Mouse (Mus musculus) midbrain, embryonic 12.5 days (tissue): Measurements from ENCODE around the gene Cisd3. TPM values are rescaled to one million over a fixed set of nuclear protein-coding genes. Genes with fewer than 3 reads are reported as not detected.
"Not testable (repeated sequence)": the region's sequence is repeated elsewhere in the genome, so short reads cannot be mapped to it uniquely, and the experiment has no call there.

Source experiments
- ATAC-seq: fragments of 200-750 bp; cut with Nextera tagmentation; 2 replicates; pipeline ENCODE4 v1.8.0; 2017; ENCODE audit warnings: low read depth, moderate TSS enrichment, moderate library complexity; ENCODE audit not compliant: low FRiP score
- H3K27ac ChIP-seq: fragments of 300-500 bp; sonication (generic); replicated peaks from 2 replicates; pipeline ENCODE4 v1.5.1; 2016; ENCODE audit warnings: mild to moderate bottlenecking
- H3K27me3 ChIP-seq: fragments of 300-500 bp; sonication (generic); 2 replicates; pipeline ENCODE4 v1.6.1; 2016; ENCODE audit warnings: mild to moderate bottlenecking
- H3K36me3 ChIP-seq: fragments of 300-500 bp; sonication (generic); 2 replicates; pipeline ENCODE4 v1.6.1; 2016
- H3K4me1 ChIP-seq: fragments of 300-500 bp; sonication (generic); 2 replicates; pipeline ENCODE4 v1.6.1; 2016
- H3K4me2 ChIP-seq: fragments of 300-500 bp; sonication (generic); replicated peaks from 2 replicates; pipeline ENCODE4 v1.6.1; 2016; ENCODE audit warnings: mild to moderate bottlenecking, moderate library complexity
- H3K4me3 ChIP-seq: fragments of 300-500 bp; sonication (generic); 2 replicates; pipeline ENCODE4 v1.5.1; 2016; ENCODE audit warnings: mild to moderate bottlenecking
- H3K9ac ChIP-seq: fragments of 300-500 bp; sonication (generic); replicated peaks from 2 replicates; pipeline ENCODE4 v1.6.1; 2016; ENCODE audit warnings: mild to moderate bottlenecking, moderate library complexity
- H3K9me3 ChIP-seq: fragments of 300-500 bp; sonication (generic); 2 replicates; pipeline ENCODE4 v1.6.1; 2016; ENCODE audit warnings: mild to moderate bottlenecking
- WGBS: fragments of 180-500 bp; shearing (Covaris S2); methylation state at CpG from one replicate; pipeline ENCODE4 v1.1.7; 2016; 5-methylcytosine and 5-hydroxymethylcytosine counted together
- polyA plus RNA-seq: library from polyadenylated mRNA; unstranded; fragments of >200 nt; fragmentation: Nextera tagmentation; extraction: Ambion mirVana; gene quantifications from 2 replicates; pipeline ENCODE4 v1.2.1, GENCODE M21; 2016

The Cisd3 gene
- polyA plus RNA-seq, 1 experiment from 2014 or later, result 12.4 TPM

- ATAC-seq, result no peak
- WGBS, result 90% methylated on average over 26 of the region's 26 CpGs
- H3K4me2 ChIP-seq, result no peak overlapping the region
- no peaks in the 10 kb centered on the region for H3K27me3 ChIP-seq
- no peak overlapping the region for H3K4me3 ChIP-seq
- H3K36me3 ChIP-seq, result peaks cover 83% of the 10 kb centered on the region
- H3K4me1 ChIP-seq, result no peaks in the 10 kb centered on the region
- H3K9ac ChIP-seq, result no peak overlapping the region
- H3K27ac ChIP-seq, result no peak overlapping the region
- H3K9me3 ChIP-seq, result peaks cover 6% of the 10 kb centered on the region; the same call in 1 of the 2 replicates
These were observed 32.0 kb downstream of the Cisd3 start for GRCm38 (mm10) chr11:97717369-97718280.

- Histone ChIP-seq H3K9ac (no peak overlapping the region), H3K27me3 (no peaks in the 10 kb centered on the region), H3K36me3 (peaks cover 82% of the 10 kb centered on the region), H3K4me2 (no peak overlapping the region), H3K27ac (no peak overlapping the region), H3K9me3 (peaks cover 6% of the 10 kb centered on the region; the same call in 1 of the 2 replicates), H3K4me3 (no peak overlapping the region), H3K4me1 (no peaks in the 10 kb centered on the region)
- no peak for ATAC-seq
- 89% methylated on average over 15 of the region's 15 CpGs for WGBS
These were observed 32.7 kb downstream of the Cisd3 start for GRCm38 (mm10) chr11:97718281-97718860.

GRCm38 (mm10) chr11:97719041-97719440, 33.4 kb downstream of the Cisd3 start:
- H3K36me3 ChIP-seq, result peaks cover 81% of the 10 kb centered on the region
- ATAC-seq, result no peak
- WGBS, result 89% methylated on average over 4 of the region's 4 CpGs
- H3K4me2 ChIP-seq, result no peak overlapping the region
- peaks cover 6% of the 10 kb centered on the region; the same call in 1 of the 2 replicates for H3K9me3 ChIP-seq
- no peak overlapping the region for H3K4me3 ChIP-seq
- no peaks in the 10 kb centered on the region for H3K27me3 ChIP-seq
- H3K27ac ChIP-seq, result no peak overlapping the region
- no peaks in the 10 kb centered on the region for H3K4me1 ChIP-seq
- no peak overlapping the region for H3K9ac ChIP-seq

- Histone ChIP-seq H3K9me3 (peaks cover 6% of the 10 kb centered on the region; the same call in 1 of the 2 replicates), H3K27ac (no peak overlapping the region), H3K4me1 (no peaks in the 10 kb centered on the region), H3K4me2 (no peak overlapping the region), H3K27me3 (no peaks in the 10 kb centered on the region), H3K9ac (no peak overlapping the region), H3K4me3 (no peak overlapping the region), H3K36me3 (peaks cover 92% of the 10 kb centered on the region)
- no peak for ATAC-seq
- WGBS, result 96% methylated on average over 4 of the region's 4 CpGs
These were observed 35.7 kb downstream of the Cisd3 start for GRCm38 (mm10) chr11:97721338-97721737.

- Histone ChIP-seq H3K9me3 (peaks cover 6% of the 10 kb centered on the region; the same call in 1 of the 2 replicates), H3K27me3 (no peaks in the 10 kb centered on the region), H3K4me1 (no peaks in the 10 kb centered on the region), H3K36me3 (peaks cover 97% of the 10 kb centered on the region), H3K9ac (no peak overlapping the region), H3K27ac (no peak overlapping the region), H3K4me3 (no peak overlapping the region), H3K4me2 (no peak overlapping the region)
- no peak for ATAC-seq
- WGBS, result 91% methylated on average over 7 of the region's 7 CpGs
These were observed 38.1 kb downstream of the Cisd3 start for GRCm38 (mm10) chr11:97723709-97724108.

- H3K9me3 ChIP-seq, result no peaks in the 10 kb centered on the region
These were observed 42.7 kb downstream of the Cisd3 start for GRCm38 (mm10) chr11:97728311-97728710.

GRCm38 (mm10) chr11:97728730-97729129, 43.1 kb downstream of the Cisd3 start:
- Histone ChIP-seq H3K4me2 (no peak overlapping the region), H3K9me3 (no peaks in the 10 kb centered on the region), H3K4me1 (no peaks in the 10 kb centered on the region), H3K9ac (no peak overlapping the region), H3K4me3 (no peak overlapping the region), H3K27me3 (no peaks in the 10 kb centered on the region), H3K27ac (no peak overlapping the region), H3K36me3 (peaks cover 80% of the 10 kb centered on the region)
- WGBS, result 84% methylated on average over 7 of the region's 7 CpGs
- ATAC-seq, result no peak

More at GRCm38 (mm10) chr11:97728311-97728710, 42.7 kb downstream of the Cisd3 start:
- Histone ChIP-seq H3K4me2 (no peak overlapping the region), H3K36me3 (peaks cover 84% of the 10 kb centered on the region), H3K27me3 (no peaks in the 10 kb centered on the region), H3K9ac (no peak overlapping the region), H3K4me3 (no peak overlapping the region), H3K4me1 (no peaks in the 10 kb centered on the region), H3K27ac (no peak overlapping the region)
- 88% methylated on average over 7 of the region's 7 CpGs for WGBS
- ATAC-seq, result no peak

- no peak overlapping the region for H3K9ac ChIP-seq
- WGBS, result 56% methylated on average over 10 of the region's 10 CpGs
- H3K27me3 ChIP-seq, result no peaks in the 10 kb centered on the region
- H3K36me3 ChIP-seq, result peaks cover 32% of the 10 kb centered on the region
- H3K4me1 ChIP-seq, result no peaks in the 10 kb centered on the region
- no peak for ATAC-seq
- H3K9me3 ChIP-seq, result no peaks in the 10 kb centered on the region
- no peak overlapping the region for H3K4me3 ChIP-seq
- no peak overlapping the region for H3K4me2 ChIP-seq
- no peak overlapping the region for H3K27ac ChIP-seq
These were observed 48.1 kb downstream of the Cisd3 start for GRCm38 (mm10) chr11:97733689-97734088.

- not testable (repeated sequence) for H3K9ac ChIP-seq, H3K4me3 ChIP-seq, H3K27me3 ChIP-seq, ATAC-seq, H3K4me1 ChIP-seq, H3K27ac ChIP-seq, H3K4me2 ChIP-seq, H3K9me3 ChIP-seq
- 89% methylated on average over 5 of the region's 5 CpGs for WGBS
- peaks cover 21% of the 10 kb centered on the region for H3K36me3 ChIP-seq
These were observed 49.2 kb downstream of the Cisd3 start for GRCm38 (mm10) chr11:97734810-97735209.

GRCm38 (mm10) chr11:97736645-97737044, 51.0 kb downstream of the Cisd3 start:
- no peak for ATAC-seq
- H3K36me3 ChIP-seq, result peaks cover 6% of the 10 kb centered on the region; the same call in 1 of the 2 replicates
- no peak overlapping the region for H3K4me2 ChIP-seq
- no peaks in the 10 kb centered on the region for H3K9me3 ChIP-seq
- H3K27ac ChIP-seq, result no peak overlapping the region
- H3K27me3 ChIP-seq, result no peaks in the 10 kb centered on the region
- H3K9ac ChIP-seq, result no peak overlapping the region
- WGBS, result 91% methylated on average over 5 of the region's 5 CpGs
- no peak overlapping the region for H3K4me3 ChIP-seq
- H3K4me1 ChIP-seq, result peaks cover 4% of the 10 kb centered on the region; the same call in 1 of the 2 replicates

- no peaks in the 10 kb centered on the region for H3K36me3 ChIP-seq
- H3K4me2 ChIP-seq, result no peak overlapping the region
- no peak overlapping the region for H3K27ac ChIP-seq
- H3K27me3 ChIP-seq, result no peaks in the 10 kb centered on the region
- ATAC-seq, result no peak
- 82% methylated on average over 4 of the region's 4 CpGs for WGBS
- H3K9me3 ChIP-seq, result no peaks in the 10 kb centered on the region
- no peak overlapping the region for H3K4me3 ChIP-seq
- no peak overlapping the region for H3K9ac ChIP-seq
- peaks cover 10% of the 10 kb centered on the region for H3K4me1 ChIP-seq
These were observed 52.0 kb downstream of the Cisd3 start for GRCm38 (mm10) chr11:97737600-97737999.
